Mouse (Mus musculus) stomach, postnatal 0 days (tissue): ENCODE results near the gene Lca5. TPM values are rescaled to one million over a fixed set of nuclear protein-coding genes. Genes with fewer than 3 reads are reported as not detected.

Experiments
- ATAC-seq: fragments of 200-750 bp; cut with Nextera tagmentation; 2 replicates; pipeline ENCODE4 v1.8.0; 2017; ENCODE audit not compliant: low FRiP score, low TSS enrichment
- DNase-seq: peaks from one replicate; pipeline ENCODE4 v3.0.0-alpha.2; 2016; ENCODE audit warnings: low spot score
- H3K27ac ChIP-seq: fragments of 300-500 bp; sonication (generic); replicated peaks from 2 replicates; pipeline ENCODE4 v1.5.1; 2014; ENCODE audit warnings: mild to moderate bottlenecking, control low read depth
- H3K27me3 ChIP-seq: fragments of 300-500 bp; sonication (generic); 2 replicates; pipeline ENCODE4 v1.6.1; 2014; ENCODE audit warnings: low read length; ENCODE audit not compliant: control insufficient read depth, insufficient read depth
- H3K36me3 ChIP-seq: fragments of 300-500 bp; sonication (generic); 2 replicates; pipeline ENCODE4 v1.6.1; 2014; ENCODE audit warnings: low read length, mixed read lengths; ENCODE audit not compliant: control insufficient read depth, insufficient read depth
- H3K4me1 ChIP-seq: fragments of 300-500 bp; sonication (generic); replicated peaks from 2 replicates; pipeline ENCODE4 v1.6.1; 2014; ENCODE audit warnings: antibody characterized with exemption; ENCODE audit not compliant: control insufficient read depth, insufficient read depth
- H3K4me2 ChIP-seq: fragments of 300-500 bp; sonication (generic); replicated peaks from 2 replicates; pipeline ENCODE4 v1.6.1; 2014; ENCODE audit warnings: low read depth, mild to moderate bottlenecking, control low read depth, moderate library complexity
- H3K4me3 ChIP-seq: fragments of 300-500 bp; sonication (generic); 2 replicates; pipeline ENCODE4 v1.5.1; 2014; ENCODE audit warnings: low read depth, low read length, control low read depth
- H3K9ac ChIP-seq: fragments of 300-500 bp; sonication (generic); 2 replicates; pipeline ENCODE4 v1.6.1; 2014; ENCODE audit warnings: mild to moderate bottlenecking, low read length, control low read depth, mixed read lengths
- H3K9me3 ChIP-seq: fragments of 300-500 bp; sonication (generic); 2 replicates; pipeline ENCODE4 v1.6.1; 2016; ENCODE audit warnings: low read length; ENCODE audit not compliant: control insufficient read depth
- CTCF ChIP-seq: IDR thresholded peaks from 2 replicates; pipeline ENCODE4 v1.5.1; 2016; ENCODE audit warnings: antibody characterized with exemption, low read depth, mild to moderate bottlenecking, moderate library complexity
- EP300 ChIP-seq: optimal IDR thresholded peaks from 2 replicates; pipeline ENCODE3; 2016; ENCODE audit warnings: antibody characterized with exemption
- WGBS: fragments of 180-500 bp; shearing (Covaris S2); extraction: QIAGEN DNeasy Blood & Tissue Kit; methylation state at CpG from one replicate; pipeline ENCODE4 v1.1.7; 2014; 5-methylcytosine and 5-hydroxymethylcytosine counted together
- polyA plus RNA-seq: library from polyadenylated mRNA; unstranded; fragments of >200 nt; fragmentation: Nextera tagmentation; extraction: Ambion mirVana; gene quantifications from 2 replicates; pipeline ENCODE4 v1.2.1, GENCODE M21; 2015

The Lca5 gene
- polyA plus RNA-seq, 1 experiment from 2014 or later = 6.5 TPM

- Histone ChIP-seq H3K9ac (no peak overlapping the region), H3K4me1 (peaks cover 5% of the 10 kb centered on the region; the same call in 1 of the 2 replicates), H3K27ac (peak overlapping the region; percentile 70), H3K27me3 (no peaks in the 10 kb centered on the region), H3K36me3 (no peaks in the 10 kb centered on the region), H3K4me2 (no peak overlapping the region), H3K4me3 (no peak overlapping the region), H3K9me3 (no peaks in the 10 kb centered on the region)
- WGBS = 38% methylated on average over 5 of the region's 5 CpGs
- DNase-seq (no peak), ATAC-seq (peak; percentile 35; the same call in 1 of the 2 replicates)
- no peak for TF ChIP-seq CTCF
Observed at GRCm38 (mm10) chr9:83351171-83351570, 89.8 kb downstream of the Lca5 start.

DNA sequence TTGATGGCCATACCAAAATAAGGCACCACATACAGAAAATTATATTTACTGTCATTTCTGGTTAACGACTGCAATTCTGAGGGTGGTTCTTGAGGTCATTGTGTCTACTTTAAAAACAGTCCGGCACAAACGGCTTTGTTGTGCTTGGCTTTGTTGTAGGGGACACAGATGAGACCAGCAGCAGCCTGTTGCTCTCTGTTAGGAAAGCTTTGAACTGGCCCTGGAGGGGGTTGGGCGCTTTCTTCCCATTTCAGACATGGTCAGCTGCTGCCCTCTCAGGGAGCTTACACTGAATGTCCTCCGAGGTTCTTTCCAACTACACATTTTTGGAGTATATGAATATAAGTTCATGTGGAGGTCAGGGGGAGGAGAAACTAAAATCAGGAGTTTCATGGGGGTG, 90.3 kb downstream of the Lca5 start:
- ATAC-seq (no peak), DNase-seq (peak; percentile 26)
- no peak for TF ChIP-seq EP300
- TF ChIP-seq CTCF = peak; percentile 60
- Histone ChIP-seq H3K9ac (no peak overlapping the region), H3K27me3 (no peaks in the 10 kb centered on the region), H3K4me1 (peaks cover 5% of the 10 kb centered on the region; the same call in 1 of the 2 replicates), H3K27ac (peak overlapping the region; percentile 86), H3K9me3 (no peaks in the 10 kb centered on the region), H3K4me2 (no peak overlapping the region), H3K36me3 (no peaks in the 10 kb centered on the region), H3K4me3 (no peak overlapping the region)
- 19% methylated on average over 5 of the region's 5 CpGs for WGBS

DNA sequence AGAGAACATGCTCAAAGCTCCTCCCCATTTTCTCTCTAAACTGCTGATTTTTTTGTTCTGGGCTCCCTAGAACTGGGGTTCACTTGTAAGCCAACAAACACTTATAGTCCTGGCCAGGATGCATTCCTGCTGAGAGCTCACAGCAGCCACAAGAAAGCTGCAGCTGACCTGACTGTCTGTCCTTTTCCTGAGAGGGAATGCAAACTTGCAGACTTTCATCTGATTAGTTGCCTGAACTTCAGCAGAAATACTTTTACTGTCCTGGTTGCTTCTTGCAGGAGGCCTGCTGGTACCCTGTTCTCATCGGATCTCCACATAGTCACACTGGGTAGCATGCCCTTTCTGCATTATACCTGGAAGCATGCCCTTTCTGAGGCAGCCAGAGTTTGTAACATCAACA, 91.0 kb downstream of the Lca5 start:
- no peak for DNase-seq
- H3K4me1 ChIP-seq = peaks cover 5% of the 10 kb centered on the region; the same call in 1 of the 2 replicates
- no peak overlapping the region for H3K4me2 ChIP-seq
- no peaks in the 10 kb centered on the region for H3K27me3 ChIP-seq
- TF ChIP-seq EP300 = no peak
- TF ChIP-seq CTCF = no peak
- H3K36me3 ChIP-seq = no peaks in the 10 kb centered on the region
- H3K9me3 ChIP-seq = no peaks in the 10 kb centered on the region
- WGBS = 10% methylated on average over 1 of the region's 1 CpGs
- no peak overlapping the region for H3K4me3 ChIP-seq
- no peak for ATAC-seq
- H3K27ac ChIP-seq = peak overlapping the region; percentile 86
- H3K9ac ChIP-seq = no peak overlapping the region

GRCm38 (mm10) chr9:83349504-83349903, 91.4 kb downstream of the Lca5 start:
- ATAC-seq = no peak
- DNase-seq = no peak
- H3K4me3 ChIP-seq = no peak overlapping the region
- H3K4me1 ChIP-seq = peaks cover 5% of the 10 kb centered on the region; the same call in 1 of the 2 replicates
- peak overlapping the region; percentile 86 for H3K27ac ChIP-seq
- H3K9ac ChIP-seq = no peak overlapping the region
- WGBS = 12% methylated on average over 3 of the region's 3 CpGs
- peak; percentile 28; the same call in 1 of the 2 replicates for TF ChIP-seq CTCF
- TF ChIP-seq EP300 = no peak
- no peak overlapping the region for H3K4me2 ChIP-seq
- no peaks in the 10 kb centered on the region for H3K36me3 ChIP-seq
- no peaks in the 10 kb centered on the region for H3K9me3 ChIP-seq
- H3K27me3 ChIP-seq = no peaks in the 10 kb centered on the region

DNA sequence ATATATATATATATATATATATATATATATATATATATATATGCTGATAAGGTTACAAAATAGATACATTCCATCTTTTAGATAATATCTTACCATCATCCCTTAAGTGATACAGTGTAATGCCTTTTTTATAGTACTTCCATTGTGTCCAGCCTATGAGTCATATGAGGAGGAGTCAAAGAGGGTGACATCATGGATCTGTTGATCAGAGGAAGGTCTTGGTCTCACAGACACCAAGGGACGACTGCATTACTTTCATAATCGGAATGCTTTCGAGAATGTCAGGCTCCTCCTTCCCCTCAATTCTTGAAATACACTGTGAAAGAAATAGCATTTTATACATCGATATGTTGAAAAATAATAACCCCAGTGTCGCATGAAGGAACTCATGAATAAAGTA, 93.4 kb downstream of the Lca5 start:
- Histone ChIP-seq H3K4me2 (no peak overlapping the region), H3K27ac (no peak overlapping the region), H3K36me3 (no peaks in the 10 kb centered on the region), H3K27me3 (no peaks in the 10 kb centered on the region), H3K9ac (no peak overlapping the region), H3K9me3 (no peaks in the 10 kb centered on the region), H3K4me1 (peaks cover 5% of the 10 kb centered on the region; the same call in 1 of the 2 replicates), H3K4me3 (no peak overlapping the region)
- WGBS = 88% methylated on average over 5 of the region's 5 CpGs
- TF ChIP-seq EP300 = no peak
- no peak for TF ChIP-seq CTCF
- ATAC-seq = no peak
- no peak for DNase-seq

- no peak overlapping the region for H3K4me2 ChIP-seq
- H3K4me1 ChIP-seq = no peaks in the 10 kb centered on the region
- 68% methylated on average over 7 of the region's 7 CpGs for WGBS
- H3K27me3 ChIP-seq = no peaks in the 10 kb centered on the region
- H3K9me3 ChIP-seq = no peaks in the 10 kb centered on the region
- DNase-seq = no peak
- H3K4me3 ChIP-seq = no peak overlapping the region
- TF ChIP-seq CTCF = no peak
- TF ChIP-seq EP300 = no peak
- no peak overlapping the region for H3K9ac ChIP-seq
- no peak for ATAC-seq
- H3K27ac ChIP-seq = no peak overlapping the region
- no peaks in the 10 kb centered on the region for H3K36me3 ChIP-seq
Observed at GRCm38 (mm10) chr9:83342491-83343370, 98.2 kb downstream of the Lca5 start.

Other genes with a start within 250 kb of the Lca5 start
- 114 and 117 TPM in 2 replicates for gene Sh3bgrl2, start 107.2 kb upstream of the Lca5 start, polyA plus RNA-seq